Mouse (Mus musculus) forebrain, embryonic 14.5 days (tissue): ENCODE results near the gene Slc26a5. TPM values are rescaled to one million over a fixed set of nuclear protein-coding genes. Genes with fewer than 3 reads are reported as not detected.

Experiments
- ATAC-seq: fragments of 200-750 bp; cut with Nextera tagmentation; 2 replicates; pipeline ENCODE4 v1.8.0; 2017; ENCODE audit warnings: mild to moderate bottlenecking, moderate library complexity
- DNase-seq: peaks from one replicate; pipeline ENCODE4 v3.0.0-alpha.2; 2015; ENCODE audit warnings: low spot score
- H3K27ac ChIP-seq: fragments of 300-500 bp; sonication (generic); 2 replicates; pipeline ENCODE4 v1.5.1; 2014; ENCODE audit warnings: low read depth, mild to moderate bottlenecking, control low read depth, low read length, moderate library complexity
- H3K27me3 ChIP-seq: fragments of 300-500 bp; sonication (generic); replicated peaks from 2 replicates; pipeline ENCODE4 v1.6.1; 2014; ENCODE audit warnings: low read length, control low read depth, mixed read lengths; ENCODE audit not compliant: control insufficient read depth, insufficient read depth
- H3K36me3 ChIP-seq: fragments of 300-500 bp; sonication (generic); 2 replicates; pipeline ENCODE4 v1.6.1; 2014; ENCODE audit warnings: low read length, control low read depth; ENCODE audit not compliant: control insufficient read depth, insufficient read depth
- H3K4me1 ChIP-seq: fragments of 300-500 bp; sonication (generic); 2 replicates; pipeline ENCODE4 v1.6.1; 2014; ENCODE audit warnings: antibody characterized with exemption, low read length, control low read depth; ENCODE audit not compliant: control insufficient read depth, insufficient read depth
- H3K4me2 ChIP-seq: fragments of 300-500 bp; sonication (generic); 2 replicates; pipeline ENCODE4 v1.6.1; 2014; ENCODE audit warnings: mild to moderate bottlenecking, control low read depth, low read length
- H3K4me3 ChIP-seq: fragments of 300-500 bp; sonication (generic); 2 replicates; pipeline ENCODE4 v1.5.1; 2014; ENCODE audit warnings: low read depth, low read length, control low read depth
- H3K9ac ChIP-seq: fragments of 300-500 bp; sonication (generic); 2 replicates; pipeline ENCODE4 v1.6.1; 2014; ENCODE audit warnings: mild to moderate bottlenecking, low read length, control low read depth, moderate library complexity
- H3K9me3 ChIP-seq: fragments of 300-500 bp; sonication (generic); replicated peaks from 2 replicates; pipeline ENCODE4 v1.6.1; 2016; ENCODE audit warnings: low read length, control low read depth, mixed read lengths; ENCODE audit not compliant: control insufficient read depth
- WGBS: fragments of 180-500 bp; shearing (Covaris S2); extraction: QIAGEN DNeasy Blood & Tissue Kit; methylation state at CpG from one replicate; pipeline ENCODE4 v1.1.7; 2014; 5-methylcytosine and 5-hydroxymethylcytosine counted together
- polyA plus RNA-seq: library from polyadenylated mRNA; unstranded; fragments of >200 nt; fragmentation: Nextera tagmentation; extraction: Ambion mirVana; gene quantifications from 2 replicates; pipeline ENCODE4 v1.2.1, GENCODE M21; 2014

Gene Slc26a5
- polyA plus RNA-seq, 1 experiment from 2014 or later: not detected

- Histone ChIP-seq H3K27ac (no peak overlapping the region), H3K9ac (no peak overlapping the region), H3K4me1 (peaks cover 7% of the 10 kb centered on the region), H3K4me2 (no peak overlapping the region), H3K27me3 (no peaks in the 10 kb centered on the region), H3K9me3 (no peaks in the 10 kb centered on the region), H3K4me3 (no peak overlapping the region), H3K36me3 (no peaks in the 10 kb centered on the region)
- DNase-seq: peak; percentile 24
- WGBS: 66% methylated on average over 4 of the region's 4 CpGs
- ATAC-seq: peak; percentile 54; the same call in 1 of the 2 replicates
Observed at GRCm38 (mm10) chr5:21828855-21829254, 36.5 kb downstream of the Slc26a5 start.

GRCm38 (mm10) chr5:21827643-21828042 is 37.8 kb downstream of the Slc26a5 start:
- Histone ChIP-seq H3K4me1 (peaks cover 7% of the 10 kb centered on the region), H3K4me3 (no peak overlapping the region), H3K27ac (no peak overlapping the region), H3K27me3 (no peaks in the 10 kb centered on the region), H3K9me3 (no peaks in the 10 kb centered on the region), H3K9ac (no peak overlapping the region), H3K4me2 (no peak overlapping the region), H3K36me3 (no peaks in the 10 kb centered on the region)
- ATAC-seq: no peak
- WGBS: 31% methylated on average over 6 of the region's 6 CpGs
- no peak for DNase-seq

GRCm38 (mm10) chr5:21826370-21826769 is 39.0 kb downstream of the Slc26a5 start:
- WGBS: 6% methylated on average over 7 of the region's 7 CpGs
- no peak for ATAC-seq

GRCm38 (mm10) chr5:21813994-21814393 is 51.4 kb downstream of the Slc26a5 start:
- H3K27me3 ChIP-seq: no peaks in the 10 kb centered on the region
- no peak for ATAC-seq
- 42% methylated on average over 1 of the region's 1 CpGs for WGBS
- DNase-seq: peak; percentile 37
- no peaks in the 10 kb centered on the region for H3K9me3 ChIP-seq
- no peaks in the 10 kb centered on the region for H3K4me1 ChIP-seq
- H3K27ac ChIP-seq: no peak overlapping the region
- no peak overlapping the region for H3K4me3 ChIP-seq
- H3K36me3 ChIP-seq: no peaks in the 10 kb centered on the region
- no peak overlapping the region for H3K9ac ChIP-seq
- no peak overlapping the region for H3K4me2 ChIP-seq

More at GRCm38 (mm10) chr5:21826370-21826769, 39.0 kb downstream of the Slc26a5 start:
- Histone ChIP-seq H3K9ac (no peak overlapping the region), H3K4me3 (no peak overlapping the region), H3K9me3 (no peaks in the 10 kb centered on the region), H3K4me2 (no peak overlapping the region), H3K27me3 (no peaks in the 10 kb centered on the region), H3K4me1 (peaks cover 7% of the 10 kb centered on the region), H3K36me3 (no peaks in the 10 kb centered on the region), H3K27ac (no peak overlapping the region)
- peak; percentile 14 for DNase-seq

- Histone ChIP-seq H3K9me3 (no peaks in the 10 kb centered on the region), H3K4me1 (no peaks in the 10 kb centered on the region), H3K4me2 (no peak overlapping the region), H3K27me3 (no peaks in the 10 kb centered on the region), H3K4me3 (no peak overlapping the region), H3K9ac (no peak overlapping the region), H3K36me3 (no peaks in the 10 kb centered on the region), H3K27ac (no peak overlapping the region)
- WGBS: 77% methylated on average over 10 of the region's 10 CpGs
- DNase-seq: no peak
- no peak for ATAC-seq
Observed at GRCm38 (mm10) chr5:21810924-21811323, 54.5 kb downstream of the Slc26a5 start.

- Histone ChIP-seq H3K27ac (no peak overlapping the region), H3K4me1 (no peaks in the 10 kb centered on the region), H3K9me3 (no peaks in the 10 kb centered on the region), H3K4me3 (no peak overlapping the region), H3K9ac (no peak overlapping the region), H3K27me3 (no peaks in the 10 kb centered on the region), H3K4me2 (no peak overlapping the region), H3K36me3 (peaks cover 44% of the 10 kb centered on the region)
- ATAC-seq (no peak), DNase-seq (no peak)
- 87% methylated on average over 4 of the region's 4 CpGs for WGBS
Observed at GRCm38 (mm10) chr5:21804837-21805236, 60.6 kb downstream of the Slc26a5 start.

GRCm38 (mm10) chr5:21803691-21804188 is 61.7 kb downstream of the Slc26a5 start:
- WGBS: 80% methylated on average over 12 of the region's 12 CpGs
- Histone ChIP-seq H3K36me3 (peaks cover 53% of the 10 kb centered on the region), H3K27me3 (no peaks in the 10 kb centered on the region), H3K4me1 (no peaks in the 10 kb centered on the region), H3K9me3 (no peaks in the 10 kb centered on the region), H3K4me2 (no peak overlapping the region), H3K9ac (no peak overlapping the region), H3K4me3 (no peak overlapping the region), H3K27ac (no peak overlapping the region)
- DNase-seq (no peak), ATAC-seq (no peak)

GRCm38 (mm10) chr5:21802907-21803306 is 62.5 kb downstream of the Slc26a5 start:
- Histone ChIP-seq H3K9ac (no peak overlapping the region), H3K9me3 (no peaks in the 10 kb centered on the region), H3K4me1 (no peaks in the 10 kb centered on the region), H3K4me3 (no peak overlapping the region), H3K4me2 (no peak overlapping the region), H3K36me3 (peaks cover 59% of the 10 kb centered on the region), H3K27ac (no peak overlapping the region), H3K27me3 (no peaks in the 10 kb centered on the region)
- DNase-seq: no peak
- ATAC-seq: no peak
- WGBS: 93% methylated on average over 9 of the region's 9 CpGs

GRCm38 (mm10) chr5:21792166-21792565 is 73.2 kb downstream of the Slc26a5 start:
- no peak overlapping the region for H3K27ac ChIP-seq
- H3K4me2 ChIP-seq: no peak overlapping the region
- no peaks in the 10 kb centered on the region for H3K9me3 ChIP-seq
- H3K4me1 ChIP-seq: peaks cover 17% of the 10 kb centered on the region
- ATAC-seq (no peak), DNase-seq (no peak)
- H3K9ac ChIP-seq: no peak overlapping the region
- no peaks in the 10 kb centered on the region for H3K27me3 ChIP-seq
- H3K4me3 ChIP-seq: no peak overlapping the region
- H3K36me3 ChIP-seq: peaks cover 26% of the 10 kb centered on the region
